Mouse (Mus musculus) MEL (cell line): ENCODE data around the gene Pde4a. TPM values are rescaled to one million over a fixed set of nuclear protein-coding genes. Genes with fewer than 3 reads are reported as not detected.

ENCODE experiments used
- DNase-seq: peaks from one replicate; pipeline ENCODE4 v3.0.0; 2011; ENCODE audit warnings: low read depth, low spot score
- H3K27ac ChIP-seq: 2 replicates; pipeline ENCODE4 v1.5.1; 2012; ENCODE audit warnings: low read depth, mild to moderate bottlenecking, control low read depth, low read length, moderate library complexity; ENCODE audit not compliant: control insufficient read depth
- H3K27me3 ChIP-seq, 2 experiments: fragments of 150-350 bp in 1 of 2; sonication (generic) in 1 of 2; 2 replicates each; pipeline ENCODE4 v1.6.1; 2012; ENCODE audit warnings: low read length in 2 of 2, mild to moderate bottlenecking in 2 of 2, improper control_type of control experiment in 1 of 2, moderate library complexity in 1 of 2; ENCODE audit not compliant: insufficient read depth in 2 of 2, control insufficient read depth in 1 of 2
- H3K36me3 ChIP-seq, 2 experiments: 2 replicates each; pipeline ENCODE4 v1.6.1; 2012 to 2014; ENCODE audit warnings: low read length in 2 of 2, improper control_type of control experiment in 1 of 2, inconsistent platforms in 1 of 2, mild to moderate bottlenecking in 1 of 2; ENCODE audit not compliant: insufficient read depth in 2 of 2, control insufficient read depth in 1 of 2
- H3K4me1 ChIP-seq, 2 experiments: fragments of 150-350 bp in 1 of 2; sonication (generic) in 1 of 2; 2 replicates each; pipeline ENCODE4 v1.6.1; 2012; ENCODE audit warnings: low read length in 2 of 2, improper control_type of control experiment in 1 of 2, mild to moderate bottlenecking in 1 of 2; ENCODE audit not compliant: insufficient read depth in 2 of 2, control insufficient read depth in 1 of 2
- H3K4me3 ChIP-seq, 2 experiments: fragments of 150-350 bp in 1 of 2; sonication (generic) in 1 of 2; 2 replicates each; pipeline ENCODE4 v1.5.1; 2012; ENCODE audit warnings: low read depth in 2 of 2, low read length in 2 of 2, mild to moderate bottlenecking in 2 of 2, moderate library complexity in 2 of 2, control low read depth in 1 of 2, improper control_type of control experiment in 1 of 2; ENCODE audit not compliant: control insufficient read depth in 1 of 2, insufficient read depth in 1 of 2
- H3K79me2 ChIP-seq: 2 replicates; pipeline ENCODE4 v1.6.1; 2012; ENCODE audit warnings: mild to moderate bottlenecking, low read length, moderate library complexity; ENCODE audit not compliant: control insufficient read depth, poor library complexity, insufficient read depth
- H3K9ac ChIP-seq: 2 replicates; pipeline ENCODE4 v1.6.1; 2012; ENCODE audit warnings: low read depth, mild to moderate bottlenecking, control low read depth, low read length, moderate library complexity; ENCODE audit not compliant: control insufficient read depth, poor library complexity, severe bottlenecking
- H3K9me3 ChIP-seq: fragments of 150-350 bp; sonication (generic); replicated peaks from 2 replicates; pipeline ENCODE4 v1.6.1; 2012; ENCODE audit warnings: mild to moderate bottlenecking, low read length, improper control_type of control experiment, moderate library complexity; ENCODE audit not compliant: insufficient read depth
- CHD1 ChIP-seq: IDR thresholded peaks from 2 replicates; pipeline ENCODE4 v1.6.1; 2012; ENCODE audit warnings: low read depth, mild to moderate bottlenecking, inconsistent platforms, low read length, improper control_type of control experiment
- E2F4 ChIP-seq: IDR thresholded peaks from 2 replicates; pipeline ENCODE4 v1.6.1; 2011; ENCODE audit warnings: low read depth, low read length, improper control_type of control experiment, borderline replicate concordance
- GATA1 ChIP-seq: IDR thresholded peaks from 2 replicates; pipeline ENCODE4 v1.6.1; 2011; ENCODE audit warnings: low read depth, low read length, improper control_type of control experiment
- HCFC1 ChIP-seq: IDR thresholded peaks from 2 replicates; pipeline ENCODE4 v1.6.1; 2012; ENCODE audit warnings: low read depth, mild to moderate bottlenecking, inconsistent platforms, low read length, improper control_type of control experiment, moderate library complexity
- JUND ChIP-seq: IDR thresholded peaks from 2 replicates; pipeline ENCODE4 v1.6.1; 2011; ENCODE audit warnings: low read depth, mild to moderate bottlenecking, improper control_type of control experiment, low read length
- MXI1 ChIP-seq: IDR thresholded peaks from 2 replicates; pipeline ENCODE4 v1.6.1; 2011; ENCODE audit warnings: mild to moderate bottlenecking, low read depth, low read length, improper control_type of control experiment
- NRF1 ChIP-seq: IDR thresholded peaks from 2 replicates; pipeline ENCODE4 v1.6.1; 2014; ENCODE audit warnings: low read depth, mild to moderate bottlenecking, inconsistent platforms, low read length, improper control_type of control experiment, moderate library complexity; ENCODE audit not compliant: poor library complexity, insufficient read depth, severe bottlenecking
- POLR2A ChIP-seq, 2 experiments: IDR thresholded peaks; 2 replicates each; pipeline ENCODE4 v1.6.1; 2011 to 2012; ENCODE audit warnings: low read length in 2 of 2, mild to moderate bottlenecking in 2 of 2, control low read depth in 1 of 2, improper control_type of control experiment in 1 of 2, low read depth in 1 of 2, moderate library complexity in 1 of 2; ENCODE audit not compliant: control insufficient read depth in 1 of 2, insufficient read depth in 1 of 2, poor library complexity in 1 of 2
- POLR2AphosphoS2 ChIP-seq: IDR thresholded peaks from 2 replicates; pipeline ENCODE4 v1.6.1; 2011; ENCODE audit warnings: low read length, improper control_type of control experiment
- POLR2AphosphoS5 ChIP-seq: IDR thresholded peaks from 2 replicates; pipeline ENCODE4 v1.6.1; 2012; ENCODE audit warnings: low read depth, borderline replicate concordance, mild to moderate bottlenecking, inconsistent platforms, low read length, moderate library complexity, mixed read lengths
- RAD21 ChIP-seq: IDR thresholded peaks from 2 replicates; pipeline ENCODE4 v1.6.1; 2011; ENCODE audit warnings: mild to moderate bottlenecking, low read depth, low read length, improper control_type of control experiment
- TBP ChIP-seq: IDR thresholded peaks from 2 replicates; pipeline ENCODE4 v1.8.0; 2011; ENCODE audit warnings: low read depth, low read length, improper control_type of control experiment
- ZC3H11A ChIP-seq: IDR thresholded peaks from 2 replicates; pipeline ENCODE4 v1.6.1; 2012; ENCODE audit warnings: low read depth, mild to moderate bottlenecking, inconsistent platforms, low read length, improper control_type of control experiment
- ZNF384 ChIP-seq: IDR thresholded peaks from 2 replicates; pipeline ENCODE4 v1.6.1; 2012; ENCODE audit warnings: low read depth, mild to moderate bottlenecking, inconsistent platforms, low read length, improper control_type of control experiment
- polyA plus RNA-seq, 2 experiments: library from polyadenylated mRNA; stranded (reverse) in 1 of 2; unstranded in 1 of 2; fragments of >175 nt in 1 of 2; fragments of >200 nt in 1 of 2; gene quantifications; 2 replicates each; pipeline versions ENCODE4 v1.2.1 to v1.2.4; 2012; ENCODE audit warnings: low replicate concordance in 2 of 2, low read depth in 1 of 2; ENCODE audit not compliant: insufficient read length in 2 of 2, insufficient read depth in 1 of 2, missing spikeins in 1 of 2
- total RNA-seq: library from RNA; depleted of rRNA; stranded (reverse); fragments of 300-350 nt; gene quantifications from 2 replicates; pipeline ENCODE4 v1.2.3, GENCODE M21; 2012

Pde4a gene
- total and polyA plus RNA-seq, 3 experiments = 16.6 to 53.9 (median 45.6) TPM

- TF ChIP-seq E2F4 (no peak), TBP (no peak), ZC3H11A (no peak), POLR2AphosphoS5 (no peak), JUND (no peak), POLR2AphosphoS2 (no peak), CHD1 (no peak)
- no peaks in the 10 kb centered on the region for H3K9me3 ChIP-seq
- no peak overlapping the region for H3K4me3 ChIP-seq
- DNase-seq = no peak
- H3K79me2 ChIP-seq = no peaks in the 10 kb centered on the region
- peaks cover 0 to 10% of the 10 kb centered on the region in 2 experiments; a peak in 2 of 4 replicates for H3K36me3 ChIP-seq
- H3K9ac ChIP-seq = no peak overlapping the region
- peaks cover 4 to 13% of the 10 kb centered on the region in 2 experiments for H3K4me1 ChIP-seq
- H3K27ac ChIP-seq = no peak overlapping the region
- H3K27me3 ChIP-seq = no peaks in the 10 kb centered on the region; a peak in 1 of 4 replicates
Measured at GRCm38 (mm10) chr9:21245113-21245487, 79.6 kb downstream of the Pde4a start.

GRCm38 (mm10) chr9:21246342-21246741 lies 80.8 kb downstream of the Pde4a start:
- Histone ChIP-seq H3K36me3 (peaks cover 0 to 7% of the 10 kb centered on the region in 2 experiments; a peak in 2 of 4 replicates), H3K4me3 (no peak overlapping the region), H3K27me3 (no peaks in the 10 kb centered on the region; a peak in 1 of 4 replicates), H3K27ac (no peak overlapping the region), H3K9ac (no peak overlapping the region), H3K79me2 (no peaks in the 10 kb centered on the region), H3K9me3 (no peaks in the 10 kb centered on the region), H3K4me1 (peaks cover 12 to 17% of the 10 kb centered on the region in 2 experiments)
- TF ChIP-seq ZNF384 = peak; percentile 81
- no peak for TF ChIP-seq RAD21
- TF ChIP-seq HCFC1 = no peak
- no peak for DNase-seq

- Histone ChIP-seq H3K9ac (no peak within 1 kb of the TSS), H3K79me2 (no peaks in the 10 kb centered on the region)
- no peak for DNase-seq
- TF ChIP-seq JUND (no peak), GATA1 (no peak), POLR2A (IDR thresholded peaks at IDR 0.05; ENCODE audit: control insufficient read depth in 1 of 2, insufficient read depth in 1 of 2, low read depth in 1 of 2, low read length in 2 of 2, poor library complexity in 1 of 2) (0 out of 4 replicates have a peak, but pooled peaks of 1 of the 2 experiments have one; percentile 5), MXI1 (no peak), NRF1 (no peak)
- TF ChIP-seq, all 39 proteins: peak for 1
- Histone ChIP-seq H3K27ac (no peak within 1 kb of the TSS), H3K9me3 (no peaks in the 10 kb centered on the region), H3K27me3 (no peaks in the 10 kb centered on the region; a peak in 1 of 4 replicates), H3K4me3 (no peak within 1 kb of the TSS), H3K36me3 (peaks cover 0 to 7% of the 10 kb centered on the region in 2 experiments; a peak in 2 of 4 replicates), H3K4me1 (peaks cover 12 to 17% of the 10 kb centered on the region in 2 experiments)
Measured at GRCm38 (mm10) chr9:21248326-21248725, 82.8 kb downstream of the Pde4a start, which contains the start of gene S1pr5. Gene S1pr5, minus strand, starts transcription at chr9:21248443.
